ENCODE assay signal across 8 mouse cellular contexts in genomic region chr11:23497718-23498509, GRCm38 (mm10). TPM values are rescaled to one million over a fixed set of nuclear protein-coding genes. Genes with fewer than 3 reads are reported as not detected.
A peak's percentile ranks its signal among the peaks of the same experiment; 100 is the strongest.
DNase-seq lines count a peak whose midpoint lies in the region; ATAC-seq and TF ChIP-seq lines count a peak whose summit lies in the region.

Gene Ahsa2 (minus strand): TSS chr11:23498030.

- H3K4me3 ChIP-seq in E14TG2a.4 (replicated peaks; ENCODE audit: low read length) = peak within 1 kb of the TSS; percentile 92
- H3K4me3 ChIP-seq in forebrain, embryonic 13.5 days = peak within 1 kb of the TSS; percentile 84
- peak within 1 kb of the TSS; percentile 95 for H3K4me3 ChIP-seq in neural tube, embryonic 15.5 days (replicated peaks)

- peak within 1 kb of the TSS; percentile 87 for H3K4me2 ChIP-seq in forebrain, embryonic 13.5 days
- peak within 1 kb of the TSS; percentile 92 for H3K4me2 ChIP-seq in neural tube, embryonic 15.5 days

- DNase-seq in c-Kit-positive CD71-positive TER-119-positive erythroid progenitor cells, embryonic 14.5 days (ENCODE audit: low spot score) = peak; percentile 95
- DNase-seq in heart, postnatal 14 days = peak; percentile 97 to 99
- DNase-seq in layer of hippocampus, adult 11-12 months (ENCODE audit: low spot score) = peak; percentile 95
- peak; percentile 97 to 98 for DNase-seq in lung, adult 18-20 months
- peak; percentile 96 for DNase-seq in testis, postnatal 14 days (ENCODE audit: low spot score)

- H3K9me3 ChIP-seq in E14TG2a.4 (ENCODE audit: low read length) = no peaks in the 10 kb centered on the region
- no peaks in the 10 kb centered on the region for H3K9me3 ChIP-seq in forebrain, embryonic 13.5 days (replicated peaks)
- H3K9me3 ChIP-seq in neural tube, embryonic 15.5 days (replicated peaks) = no peaks in the 10 kb centered on the region

- intact Hi-C loops in heart, postnatal 14 days (cut with DNase I) = loop anchor here (10.0 kb wide), 1 partner anchor 513 kb away; the partner anchor contains the start of genes Commd1 and Gm28048

- H3K27me3 ChIP-seq in E14TG2a.4 (ENCODE audit: insufficient read depth, low read length) = peaks cover 4% of the 10 kb centered on the region; the same call in 1 of the 2 replicates
- H3K27me3 ChIP-seq in forebrain, embryonic 13.5 days = no peaks in the 10 kb centered on the region
- no peaks in the 10 kb centered on the region for H3K27me3 ChIP-seq in neural tube, embryonic 15.5 days (replicated peaks)

- TF ChIP-seq CTCF in E14TG2a.4 (conservative IDR thresholded peaks at IDR 0.05; ENCODE audit: low read length) = no peak

- peak within 1 kb of the TSS; percentile 96 for H3K27ac ChIP-seq in forebrain, embryonic 13.5 days
- H3K27ac ChIP-seq in neural tube, embryonic 15.5 days (replicated peaks) = peak within 1 kb of the TSS; percentile 97

- under 1% methylated on average over 52 of the region's 66 CpGs for WGBS in forebrain, embryonic 13.5 days
- WGBS in neural tube, embryonic 15.5 days = 1% methylated on average over 60 of the region's 66 CpGs

- H3K9ac ChIP-seq in forebrain, embryonic 13.5 days = peak within 1 kb of the TSS; percentile 91
- peak within 1 kb of the TSS; percentile 96 for H3K9ac ChIP-seq in neural tube, embryonic 15.5 days (replicated peaks)

- peak; percentile 93 for ATAC-seq in forebrain, embryonic 13.5 days
- ATAC-seq in neural tube, embryonic 15.5 days (ENCODE audit: low FRiP score) = peak; percentile 95

- H3K36me3 ChIP-seq in E14TG2a.4 (ENCODE audit: insufficient read depth, low read length) = peaks cover 39% of the 10 kb centered on the region
- H3K36me3 ChIP-seq in forebrain, embryonic 13.5 days (ENCODE audit: poor library complexity, severe bottlenecking) = peaks cover 29% of the 10 kb centered on the region
- peaks cover 16% of the 10 kb centered on the region for H3K36me3 ChIP-seq in neural tube, embryonic 15.5 days

- peaks cover 41% of the 10 kb centered on the region for H3K4me1 ChIP-seq in E14TG2a.4 (replicated peaks; ENCODE audit: low read depth, low read length)
- H3K4me1 ChIP-seq in forebrain, embryonic 13.5 days = peaks cover 25% of the 10 kb centered on the region
- H3K4me1 ChIP-seq in neural tube, embryonic 15.5 days = peaks cover 30% of the 10 kb centered on the region

RNA-seq across cellular contexts. Expression of gene Ahsa2, which starts in this region (rescaled TPM):
- polyA plus RNA-seq in forebrain, embryonic 13.5 days (2015; fragmentation: Nextera tagmentation; extraction: Ambion mirVana) = 151 and 156 TPM in 2 replicates
- total RNA-seq in heart, postnatal 14 days (2021) = 10 to 100 TPM; 43.8 to 54.1 TPM
- 85.7 and 93.8 TPM in 2 replicates for polyA plus RNA-seq in neural tube, embryonic 15.5 days (2015; fragmentation: Nextera tagmentation; extraction: Ambion mirVana)

Comparison
In these comparisons a context has a peak if more than half of its experiments do, and no peak if none do; other contexts are left out.
1. Peak in every context shown above with its lines: DNase-seq, ATAC-seq, H3K4me3 ChIP-seq and H3K27ac ChIP-seq.